Mouse (Mus musculus): ENCODE data around the gene Sgca. TPM values are rescaled to one million over a fixed set of nuclear protein-coding genes. Genes with fewer than 3 reads are reported as not detected.
A peak's percentile ranks its signal among the peaks of the same experiment; 100 is the strongest.

The Sgca gene
- total and polyA plus RNA-seq, 2 experiments from 2014 or later = 62.2 to 313 TPM

DNA sequence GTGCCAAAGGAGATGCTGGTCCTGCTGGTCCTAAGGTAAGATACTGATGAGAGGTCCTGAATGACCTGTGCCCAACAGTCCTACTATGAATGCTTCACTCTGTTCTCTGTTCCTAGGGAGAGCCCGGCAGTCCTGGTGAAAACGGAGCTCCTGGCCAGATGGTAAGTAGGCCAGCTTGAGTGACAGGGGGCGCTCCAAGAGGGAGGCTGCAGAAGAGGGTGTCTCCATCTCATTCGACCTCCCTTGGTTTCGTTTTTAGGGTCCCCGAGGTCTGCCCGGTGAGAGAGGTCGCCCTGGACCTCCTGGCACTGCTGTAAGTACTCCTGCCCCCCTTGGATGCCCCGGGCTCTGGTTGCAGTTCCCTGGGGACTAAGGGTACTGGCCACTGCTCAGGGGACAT, 35.0 kb downstream of the Sgca start:
- no peak overlapping the region for H3K9ac ChIP-seq (replicated peaks; ENCODE audit: low read depth, low read length)
- H3K9me3 ChIP-seq (replicated peaks; ENCODE audit: control insufficient read depth, low read length) = no peaks in the 10 kb centered on the region
- H3K27me3 ChIP-seq (ENCODE audit: control insufficient read depth, insufficient read depth, low read length) = peaks cover 32% of the 10 kb centered on the region
- no peaks in the 10 kb centered on the region for H3K36me3 ChIP-seq (replicated peaks; ENCODE audit: control insufficient read depth, insufficient read depth, low read length)
- no peak overlapping the region for H3K4me2 ChIP-seq (ENCODE audit: low read depth, low read length)
- H3K27ac ChIP-seq (ENCODE audit: low read depth) = peak overlapping the region; percentile 36; the same call in 1 of the 2 replicates
- H3K4me3 ChIP-seq (ENCODE audit: low read depth, low read length) = no peak overlapping the region
- ATAC-seq (ENCODE audit: insufficient read depth, low read depth) (no peak), DNase-seq (ENCODE audit: low spot score) (no peak)
- WGBS = 32% methylated on average over 9 of the region's 9 CpGs
- TF ChIP-seq CTCF (IDR thresholded peaks at IDR 0.05; ENCODE audit: low read depth) (no peak), EP300 (IDR thresholded peaks at IDR 0.05; ENCODE audit: low read depth) (no peak)
- H3K4me1 ChIP-seq (ENCODE audit: control insufficient read depth, insufficient read depth) = peaks cover 4% of the 10 kb centered on the region; the same call in 1 of the 2 replicates

DNA sequence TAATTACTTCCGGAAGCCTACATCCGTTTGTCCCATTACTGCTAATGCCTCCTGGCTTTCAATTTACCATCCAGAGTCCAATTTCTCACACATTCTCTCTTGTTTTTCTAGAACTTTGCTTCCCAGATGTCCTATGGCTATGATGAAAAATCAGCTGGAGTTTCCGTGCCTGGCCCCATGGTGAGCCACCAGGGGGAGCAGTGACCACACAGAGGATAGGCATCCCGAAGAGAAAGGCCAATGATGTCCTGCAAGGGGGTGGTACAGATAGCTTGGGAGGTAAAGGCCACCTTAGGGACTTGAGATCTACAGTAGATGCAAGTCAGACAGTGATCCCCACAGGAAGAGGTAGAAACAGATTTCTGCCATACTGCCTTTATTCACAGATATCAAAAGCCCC, 36.8 kb downstream of the Sgca start:
- Histone ChIP-seq H3K27ac (ENCODE audit: low read depth) (no peak overlapping the region), H3K4me1 (ENCODE audit: control insufficient read depth, insufficient read depth) (peaks cover 4% of the 10 kb centered on the region; the same call in 1 of the 2 replicates), H3K9me3 (replicated peaks; ENCODE audit: control insufficient read depth, low read length) (no peaks in the 10 kb centered on the region), H3K4me2 (ENCODE audit: low read depth, low read length) (peak overlapping the region; percentile 52; the same call in 1 of the 2 replicates), H3K4me3 (ENCODE audit: low read depth, low read length) (no peak overlapping the region), H3K9ac (replicated peaks; ENCODE audit: low read depth, low read length) (no peak overlapping the region), H3K27me3 (ENCODE audit: control insufficient read depth, insufficient read depth, low read length) (peaks cover 50% of the 10 kb centered on the region), H3K36me3 (replicated peaks; ENCODE audit: control insufficient read depth, insufficient read depth, low read length) (no peaks in the 10 kb centered on the region)
- 11% methylated on average over 4 of the region's 4 CpGs for WGBS
- TF ChIP-seq CTCF (IDR thresholded peaks at IDR 0.05; ENCODE audit: low read depth) (peak; percentile 96), EP300 (IDR thresholded peaks at IDR 0.05; ENCODE audit: low read depth) (no peak)
- DNase-seq (ENCODE audit: low spot score) = peak; percentile 64
- no peak for ATAC-seq (ENCODE audit: insufficient read depth, low read depth)

DNA sequence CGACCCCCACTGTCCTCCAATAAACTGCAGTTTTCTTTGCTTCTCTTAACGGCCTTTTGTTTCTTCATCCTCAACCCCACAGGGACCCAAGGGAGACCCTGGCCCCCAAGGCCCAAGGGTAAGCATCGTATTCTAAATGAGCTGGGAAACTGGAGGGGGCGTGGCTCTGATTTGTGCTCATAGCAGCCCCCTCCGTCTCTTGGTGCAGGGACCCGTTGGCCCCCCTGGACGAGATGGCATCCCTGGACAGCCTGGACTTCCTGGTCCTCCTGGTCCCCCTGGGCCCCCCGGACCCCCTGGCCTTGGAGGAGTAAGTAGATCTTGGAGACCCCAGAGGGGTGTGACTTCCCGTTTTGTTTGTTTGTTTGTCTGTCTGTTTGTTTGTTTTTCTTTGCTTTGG, 37.8 kb downstream of the Sgca start:
- Histone ChIP-seq H3K4me2 (ENCODE audit: low read depth, low read length) (peak overlapping the region; percentile 52), H3K9me3 (replicated peaks; ENCODE audit: control insufficient read depth, low read length) (no peaks in the 10 kb centered on the region), H3K9ac (replicated peaks; ENCODE audit: low read depth, low read length) (0 out of 2 replicates have a peak overlapping the region, but pooled peaks have one; percentile 12), H3K4me1 (ENCODE audit: control insufficient read depth, insufficient read depth) (peaks cover 4% of the 10 kb centered on the region; the same call in 1 of the 2 replicates), H3K27ac (ENCODE audit: low read depth) (no peak overlapping the region), H3K4me3 (ENCODE audit: low read depth, low read length) (peak overlapping the region; percentile 44), H3K36me3 (replicated peaks; ENCODE audit: control insufficient read depth, insufficient read depth, low read length) (no peaks in the 10 kb centered on the region), H3K27me3 (ENCODE audit: control insufficient read depth, insufficient read depth, low read length) (peaks cover 59% of the 10 kb centered on the region)
- DNase-seq (ENCODE audit: low spot score) (no peak), ATAC-seq (ENCODE audit: insufficient read depth, low read depth) (no peak)
- TF ChIP-seq CTCF (IDR thresholded peaks at IDR 0.05; ENCODE audit: low read depth) = no peak
- no peak for TF ChIP-seq EP300 (IDR thresholded peaks at IDR 0.05; ENCODE audit: low read depth)
- 27% methylated on average over 9 of the region's 9 CpGs for WGBS

DNA sequence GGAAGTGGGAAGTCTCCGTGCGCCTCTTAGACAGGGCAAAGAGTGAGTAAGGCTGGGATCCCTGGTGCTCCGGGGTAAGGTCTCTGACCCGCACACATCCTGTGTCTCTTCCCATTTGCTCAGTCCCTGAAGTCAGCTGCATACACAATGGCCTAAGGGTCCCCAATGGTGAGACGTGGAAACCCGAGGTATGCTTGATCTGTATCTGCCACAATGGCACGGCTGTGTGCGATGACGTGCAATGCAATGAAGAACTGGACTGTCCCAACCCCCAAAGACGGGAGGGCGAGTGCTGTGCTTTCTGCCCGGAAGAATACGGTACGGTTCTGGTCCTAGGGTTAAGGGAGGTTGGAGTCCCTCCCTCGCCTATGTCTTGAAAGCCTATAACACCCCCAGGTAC, 38.3 kb downstream of the Sgca start:
- H3K4me3 ChIP-seq (ENCODE audit: low read depth, low read length) = peak overlapping the region; percentile 44
- H3K27ac ChIP-seq (ENCODE audit: low read depth) = peak overlapping the region; percentile 27; the same call in 1 of the 2 replicates
- peak overlapping the region; percentile 52 for H3K4me2 ChIP-seq (ENCODE audit: low read depth, low read length)
- no peak for DNase-seq (ENCODE audit: low spot score)
- peaks cover 58% of the 10 kb centered on the region for H3K27me3 ChIP-seq (ENCODE audit: control insufficient read depth, insufficient read depth, low read length)
- no peaks in the 10 kb centered on the region for H3K36me3 ChIP-seq (replicated peaks; ENCODE audit: control insufficient read depth, insufficient read depth, low read length)
- 4% methylated on average over 15 of the region's 15 CpGs for WGBS
- TF ChIP-seq CTCF (IDR thresholded peaks at IDR 0.05; ENCODE audit: low read depth) (no peak), EP300 (IDR thresholded peaks at IDR 0.05; ENCODE audit: low read depth) (no peak)
- ATAC-seq (ENCODE audit: insufficient read depth, low read depth) = 0 out of 2 replicates have a peak, but pooled peaks have one; percentile 2
- peaks cover 4% of the 10 kb centered on the region; the same call in 1 of the 2 replicates for H3K4me1 ChIP-seq (ENCODE audit: control insufficient read depth, insufficient read depth)
- H3K9ac ChIP-seq (replicated peaks; ENCODE audit: low read depth, low read length) = 0 out of 2 replicates have a peak overlapping the region, but pooled peaks have one; percentile 12
- no peaks in the 10 kb centered on the region for H3K9me3 ChIP-seq (replicated peaks; ENCODE audit: control insufficient read depth, low read length)

DNA sequence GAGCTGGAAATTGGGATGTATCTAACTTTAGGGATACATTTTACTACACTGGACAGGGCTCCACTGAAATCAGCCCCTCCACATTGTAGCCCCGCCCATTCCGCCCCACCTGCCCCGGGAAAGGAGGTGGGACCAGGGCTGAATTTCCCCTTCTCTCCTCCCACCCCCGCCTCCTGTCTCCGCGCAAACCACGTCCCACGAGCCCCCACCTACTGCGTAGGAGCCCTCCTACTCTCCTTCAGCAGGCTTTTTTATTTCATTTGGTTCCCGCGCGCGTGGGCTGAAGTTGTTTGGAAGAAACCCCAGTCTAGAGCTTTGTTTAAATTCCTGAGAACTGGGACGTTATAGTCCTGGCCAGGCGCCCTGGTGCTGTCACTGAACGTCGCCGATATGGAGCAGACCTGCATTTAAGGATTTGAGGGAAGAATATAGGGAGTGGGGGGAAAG, 38.8 kb downstream of the Sgca start:
- WGBS = under 1% methylated on average over 18 of the region's 18 CpGs
- H3K36me3 ChIP-seq (replicated peaks; ENCODE audit: control insufficient read depth, insufficient read depth, low read length) = no peaks in the 10 kb centered on the region
- no peak for TF ChIP-seq EP300 (IDR thresholded peaks at IDR 0.05; ENCODE audit: low read depth)
- H3K4me3 ChIP-seq (ENCODE audit: low read depth, low read length) = peak overlapping the region; percentile 44
- peak; percentile 46 for ATAC-seq (ENCODE audit: insufficient read depth, low read depth)
- H3K9me3 ChIP-seq (replicated peaks; ENCODE audit: control insufficient read depth, low read length) = no peaks in the 10 kb centered on the region
- 0 out of 2 replicates have a peak overlapping the region, but pooled peaks have one; percentile 6 for H3K9ac ChIP-seq (replicated peaks; ENCODE audit: low read depth, low read length)
- H3K4me2 ChIP-seq (ENCODE audit: low read depth, low read length) = peak overlapping the region; percentile 52
- no peak for DNase-seq (ENCODE audit: low spot score)
- H3K27me3 ChIP-seq (ENCODE audit: control insufficient read depth, insufficient read depth, low read length) = peaks cover 56% of the 10 kb centered on the region
- peaks cover 4% of the 10 kb centered on the region; the same call in 1 of the 2 replicates for H3K4me1 ChIP-seq (ENCODE audit: control insufficient read depth, insufficient read depth)
- peak overlapping the region; percentile 27 for H3K27ac ChIP-seq (ENCODE audit: low read depth)

Data from heart, postnatal 0 days (tissue).